Mouse (Mus musculus): ENCODE results near the gene Prss16.

DNA sequence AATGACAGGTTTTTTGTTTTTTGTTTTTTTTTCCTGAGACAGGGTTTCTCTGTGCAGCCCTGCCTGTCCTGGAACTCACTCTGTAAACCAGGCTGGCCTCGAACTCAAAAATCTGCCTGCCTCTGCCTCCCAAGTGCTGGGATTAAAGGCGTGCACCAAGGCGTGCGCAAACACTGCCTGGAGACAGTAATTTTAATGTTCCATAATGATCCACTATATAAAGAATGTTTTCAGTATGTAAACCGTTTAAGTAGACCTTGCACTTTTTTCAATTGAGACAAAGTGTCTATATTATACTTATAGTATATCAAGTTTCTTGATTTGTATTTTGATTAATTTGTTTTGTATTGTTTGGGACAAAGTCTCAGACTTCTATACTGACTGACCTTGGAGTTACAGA lies 29.8 kb upstream of the Prss16 start:
- TF ChIP-seq POLR2A (IDR thresholded peaks at IDR 0.05; ENCODE audit: low read depth, low read length) (no peak), CTCF (IDR thresholded peaks at IDR 0.05; ENCODE audit: borderline replicate concordance, insufficient read depth, low read length) (no peak)
